ENCODE assay signal across 26 mouse cellular contexts in the genomic region with DNA sequence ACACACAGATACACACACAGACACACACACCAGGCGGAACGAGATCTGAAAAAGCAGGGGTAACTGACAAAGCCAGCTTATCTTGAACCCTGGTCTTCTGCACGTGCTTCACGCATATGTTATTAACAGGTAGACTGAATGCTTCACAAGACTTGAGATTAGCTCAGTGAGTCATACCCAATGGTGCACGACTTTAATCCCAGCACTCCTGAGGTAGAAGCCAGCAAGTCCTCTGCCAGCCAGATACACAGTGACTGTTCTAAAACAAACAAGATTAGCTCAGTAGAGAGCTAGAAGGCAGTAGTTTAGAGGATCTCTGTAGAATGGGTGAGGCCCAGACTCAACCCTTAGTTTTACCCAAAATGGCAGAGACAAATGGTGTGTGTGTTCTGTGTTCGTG. TPM values are rescaled to one million over a fixed set of nuclear protein-coding genes. Genes with fewer than 3 reads are reported as not detected.
A peak's percentile ranks its signal among the peaks of the same experiment; 100 is the strongest.
DNase-seq lines count a peak whose midpoint lies in the region; ATAC-seq and TF ChIP-seq lines count a peak whose summit lies in the region.
"Had no signal": no experiment of that assay in that cellular context is flagged by ENCODE, and none has a peak within 500 bp of the region (broad histone marks: within the 10 kb centered on the region; RNA-seq: fewer than 3 reads in every experiment).

No protein-coding gene starts in this region.

- WGBS in intestine, embryonic 14.5 days = 63% methylated on average over 6 of the region's 6 CpGs
- 56% methylated on average over 6 of the region's 6 CpGs for WGBS in intestine, embryonic 15.5 days
- 55% methylated on average over 6 of the region's 6 CpGs for WGBS in lung, postnatal 0 days
- WGBS in stomach, embryonic 15.5 days = 54% methylated on average over 6 of the region's 6 CpGs

- no peak for TF ChIP-seq CTCF in lung, postnatal 0 days (IDR thresholded peaks at IDR 0.05)

- H3K9ac ChIP-seq in intestine, embryonic 14.5 days (ENCODE audit: low read length) = no peak overlapping the region
- no peak overlapping the region for H3K9ac ChIP-seq in intestine, embryonic 15.5 days
- no peak overlapping the region for H3K9ac ChIP-seq in lung, postnatal 0 days (replicated peaks; ENCODE audit: low read depth)
- H3K9ac ChIP-seq in stomach, embryonic 15.5 days = no peak overlapping the region
- H3K9ac ChIP-seq: embryonic facial prominence, embryonic 13.5 days; forebrain, embryonic 12.5 days; forebrain, embryonic 15.5 days; hindbrain, embryonic 13.5 days had no signal

- 0 out of 2 replicates have a peak, but pooled peaks have one; percentile 34 for ATAC-seq in intestine, embryonic 14.5 days (replicated peaks; ENCODE audit: low FRiP score, low TSS enrichment, low read depth)
- ATAC-seq in intestine, embryonic 15.5 days = no peak
- ATAC-seq in lung, postnatal 0 days = peak; percentile 62
- ATAC-seq in stomach, embryonic 15.5 days (ENCODE audit: insufficient read depth, low FRiP score, low read depth) = peak; percentile 74
- ATAC-seq: activated CD4-positive, CD25-positive, alpha-beta regulatory T cell, adult 4 months; forebrain, embryonic 15.5 days; hindbrain, embryonic 16.5 days had no signal

- peaks cover 12% of the 10 kb centered on the region for H3K4me1 ChIP-seq in intestine, embryonic 14.5 days (replicated peaks; ENCODE audit: control insufficient read depth, insufficient read depth, low read length)
- H3K4me1 ChIP-seq in intestine, embryonic 15.5 days (replicated peaks) = peaks cover 8% of the 10 kb centered on the region; the same call in 1 of the 2 replicates
- H3K4me1 ChIP-seq in lung, postnatal 0 days (ENCODE audit: insufficient read depth, low read depth, low read length) = no peaks in the 10 kb centered on the region
- 0 out of 2 replicates have a peak, but pooled peaks cover 13% of the 10 kb centered on the region for H3K4me1 ChIP-seq in stomach, embryonic 15.5 days

- no peak for TF ChIP-seq EP300 in lung, postnatal 0 days (IDR thresholded peaks at IDR 0.05)

- H3K36me3 ChIP-seq in intestine, embryonic 14.5 days (ENCODE audit: control insufficient read depth, insufficient read depth, low read length) = no peaks in the 10 kb centered on the region
- H3K36me3 ChIP-seq in intestine, embryonic 15.5 days = no peaks in the 10 kb centered on the region
- no peaks in the 10 kb centered on the region for H3K36me3 ChIP-seq in lung, postnatal 0 days (ENCODE audit: insufficient read depth, low read length)
- no peaks in the 10 kb centered on the region for H3K36me3 ChIP-seq in stomach, embryonic 15.5 days
- H3K36me3 ChIP-seq: embryonic facial prominence, embryonic 10.5 days; embryonic facial prominence, embryonic 13.5 days; forebrain, embryonic 12.5 days; forebrain, embryonic 15.5 days; G1E; hindbrain, embryonic 10.5 days; hindbrain, embryonic 13.5 days had no signal

- H3K4me2 ChIP-seq in intestine, embryonic 14.5 days (ENCODE audit: low read length) = no peak overlapping the region
- H3K4me2 ChIP-seq in intestine, embryonic 15.5 days (replicated peaks) = no peak overlapping the region
- H3K4me2 ChIP-seq in lung, postnatal 0 days (replicated peaks; ENCODE audit: low read depth, low read length) = no peak overlapping the region
- H3K4me2 ChIP-seq in stomach, embryonic 15.5 days = no peak overlapping the region
- H3K4me2 ChIP-seq: embryonic facial prominence, embryonic 13.5 days; forebrain, embryonic 12.5 days; forebrain, embryonic 15.5 days; heart, embryonic 11.5 days; hindbrain, embryonic 13.5 days had no signal

- no peak for DNase-seq in intestine, embryonic 14.5 days (ENCODE audit: low spot score)
- DNase-seq in lung, postnatal 0 days (ENCODE audit: low spot score) = peak; percentile 53
- no peak for DNase-seq in lung, postnatal 10 days
- no peak for DNase-seq in embryo, embryonic 9.5 days (ENCODE audit: extremely low spot score)
- DNase-seq in cerebellum, postnatal 14 days = no peak
- DNase-seq: adrenal gland, adult 8-10 months; adrenal gland, postnatal 25 days; B cell, adult 2 months; cerebellum, adult 11-12 months; cerebellum, adult 9-10 months; cerebellum, postnatal 25 days; gastrocnemius, postnatal 25 days; heart, postnatal 36 days had no signal

- no peaks in the 10 kb centered on the region for H3K9me3 ChIP-seq in intestine, embryonic 14.5 days (ENCODE audit: control insufficient read depth, low read length)
- H3K9me3 ChIP-seq in intestine, embryonic 15.5 days = no peaks in the 10 kb centered on the region
- H3K9me3 ChIP-seq in lung, postnatal 0 days (ENCODE audit: low read length) = no peaks in the 10 kb centered on the region
- H3K9me3 ChIP-seq in stomach, embryonic 15.5 days = no peaks in the 10 kb centered on the region
- H3K9me3 ChIP-seq: embryonic facial prominence, embryonic 10.5 days; embryonic facial prominence, embryonic 13.5 days; forebrain, embryonic 12.5 days; forebrain, embryonic 15.5 days; hindbrain, embryonic 10.5 days; hindbrain, embryonic 13.5 days had no signal

- no peak overlapping the region for H3K27ac ChIP-seq in intestine, embryonic 14.5 days (ENCODE audit: low read depth)
- H3K27ac ChIP-seq in intestine, embryonic 15.5 days = no peak overlapping the region
- H3K27ac ChIP-seq in lung, postnatal 0 days (ENCODE audit: low read length) = no peak overlapping the region
- no peak overlapping the region for H3K27ac ChIP-seq in stomach, embryonic 15.5 days
- H3K27ac ChIP-seq: embryonic facial prominence, embryonic 10.5 days; forebrain, embryonic 12.5 days; hindbrain, embryonic 10.5 days; hindbrain, embryonic 13.5 days had no signal

- H3K27me3 ChIP-seq in intestine, embryonic 14.5 days (replicated peaks; ENCODE audit: control insufficient read depth, insufficient read depth, low read length) = no peaks in the 10 kb centered on the region
- no peaks in the 10 kb centered on the region for H3K27me3 ChIP-seq in intestine, embryonic 15.5 days (replicated peaks)
- H3K27me3 ChIP-seq in lung, postnatal 0 days (replicated peaks; ENCODE audit: insufficient read depth, low read length) = no peaks in the 10 kb centered on the region
- H3K27me3 ChIP-seq in stomach, embryonic 15.5 days (replicated peaks) = no peaks in the 10 kb centered on the region
- H3K27me3 ChIP-seq: forebrain, embryonic 15.5 days had no signal

- no peak overlapping the region for H3K4me3 ChIP-seq in intestine, embryonic 14.5 days (ENCODE audit: low read depth, low read length)
- H3K4me3 ChIP-seq in intestine, embryonic 15.5 days (replicated peaks) = no peak overlapping the region
- H3K4me3 ChIP-seq in lung, postnatal 0 days (ENCODE audit: low read depth, low read length) = no peak overlapping the region
- no peak overlapping the region for H3K4me3 ChIP-seq in stomach, embryonic 15.5 days (replicated peaks)
- H3K4me3 ChIP-seq: embryonic facial prominence, embryonic 10.5 days; embryonic facial prominence, embryonic 13.5 days; erythroblast, embryonic 14.5 days; forebrain, embryonic 12.5 days; forebrain, embryonic 15.5 days; hindbrain, embryonic 10.5 days; hindbrain, embryonic 13.5 days had no signal

RNA-seq across cellular contexts. Expression of a gene that starts 4.7 kb away (rescaled TPM):
- polyA plus RNA-seq in intestine, embryonic 14.5 days (2014; fragmentation: Nextera tagmentation; extraction: Ambion mirVana) = 20.2 and 20.7 TPM in 2 replicates
- polyA plus RNA-seq in intestine, embryonic 15.5 days (2015; fragmentation: Nextera tagmentation; extraction: Ambion mirVana) = 12.8 and 14.2 TPM in 2 replicates
- 3.2 and 3.4 TPM in 2 replicates for polyA plus RNA-seq in lung, postnatal 0 days (2015; fragmentation: Nextera tagmentation; extraction: Ambion mirVana)
- polyA plus RNA-seq in stomach, embryonic 15.5 days (2015; fragmentation: Nextera tagmentation; extraction: Ambion mirVana) = 18.4 and 19.3 TPM in 2 replicates
- polyA plus RNA-seq: activated CD4-positive, CD25-positive, alpha-beta regulatory T cell, adult 4 months; G1E had no signal
